Mouse (Mus musculus) forebrain, embryonic 16.5 days (tissue): ENCODE measurements at regions not wholly inside any gene's neighbourhood (a gene's known extent, or its start where the extent isn't known, plus 50 kb on each side); places are given as distances from the start of the nearest gene placed in this dataset.
"Not testable (repeated sequence)": the region's sequence is repeated elsewhere in the genome, so short reads cannot be mapped to it uniquely, and the experiment has no call there.

Experiments
- ATAC-seq: fragments of 200-750 bp; cut with Nextera tagmentation; 2 replicates; pipeline ENCODE4 v1.8.0; 2017; ENCODE audit warnings: mild to moderate bottlenecking, moderate library complexity
- H3K27ac ChIP-seq: fragments of 300-500 bp; sonication (generic); 2 replicates; pipeline ENCODE4 v1.5.1; 2014; ENCODE audit warnings: low read length, control low read depth
- H3K27me3 ChIP-seq: fragments of 300-500 bp; sonication (generic); replicated peaks from 2 replicates; pipeline ENCODE4 v1.6.1; 2014; ENCODE audit warnings: low read length; ENCODE audit not compliant: control insufficient read depth, insufficient read depth
- H3K36me3 ChIP-seq: fragments of 300-500 bp; sonication (generic); 2 replicates; pipeline ENCODE4 v1.6.1; 2014; ENCODE audit not compliant: control insufficient read depth, insufficient read depth
- H3K4me1 ChIP-seq: fragments of 300-500 bp; sonication (generic); replicated peaks from 2 replicates; pipeline ENCODE4 v1.6.1; 2014; ENCODE audit warnings: low read length; ENCODE audit not compliant: control insufficient read depth, insufficient read depth
- H3K4me2 ChIP-seq: fragments of 300-500 bp; sonication (generic); 2 replicates; pipeline ENCODE4 v1.6.1; 2014; ENCODE audit warnings: mild to moderate bottlenecking, low read length, control low read depth
- H3K4me3 ChIP-seq: fragments of 300-500 bp; sonication (generic); replicated peaks from 2 replicates; pipeline ENCODE4 v1.5.1; 2014; ENCODE audit warnings: mild to moderate bottlenecking, low read length, control low read depth
- H3K9ac ChIP-seq: fragments of 300-500 bp; sonication (generic); replicated peaks from 2 replicates; pipeline ENCODE4 v1.6.1; 2014; ENCODE audit warnings: low read depth, low read length, control low read depth
- H3K9me3 ChIP-seq: fragments of 300-500 bp; sonication (generic); 2 replicates; pipeline ENCODE4 v1.6.1; 2016; ENCODE audit warnings: low read length; ENCODE audit not compliant: control insufficient read depth
- WGBS: fragments of 180-500 bp; shearing (Covaris S2); extraction: QIAGEN DNeasy Blood & Tissue Kit; methylation state at CpG from one replicate; pipeline ENCODE4 v1.1.7; 2014; 5-methylcytosine and 5-hydroxymethylcytosine counted together

- Histone ChIP-seq H3K9ac (no peak overlapping the region), H3K4me1 (no peaks in the 10 kb centered on the region), H3K36me3 (no peaks in the 10 kb centered on the region), H3K4me2 (no peak overlapping the region), H3K27me3 (no peaks in the 10 kb centered on the region), H3K27ac (no peak overlapping the region), H3K9me3 (no peaks in the 10 kb centered on the region), H3K4me3 (no peak overlapping the region)
- WGBS, result 11% methylated on average over 2 of the region's 2 CpGs
- no peak for ATAC-seq
Measured at GRCm38 (mm10) chr14:90488301-90488700, 2017.1 kb upstream of the Pcdh20 start.

- Histone ChIP-seq H3K9me3 (no peaks in the 10 kb centered on the region), H3K27ac (no peak overlapping the region), H3K9ac (no peak overlapping the region), H3K4me3 (no peak overlapping the region), H3K4me2 (no peak overlapping the region), H3K27me3 (no peaks in the 10 kb centered on the region), H3K4me1 (no peaks in the 10 kb centered on the region), H3K36me3 (no peaks in the 10 kb centered on the region)
- 86% methylated on average over 2 of the region's 2 CpGs for WGBS
- no peak for ATAC-seq
Measured at GRCm38 (mm10) chr14:90447971-90448370, 1976.8 kb upstream of the Pcdh20 start.

GRCm38 (mm10) chr14:90432874-90433543 is 1961.8 kb upstream of the Pcdh20 start:
- H3K27me3 ChIP-seq, result no peaks in the 10 kb centered on the region
- H3K4me1 ChIP-seq, result 0 out of 2 replicates have a peak, but pooled peaks cover 4% of the 10 kb centered on the region
- H3K36me3 ChIP-seq, result no peaks in the 10 kb centered on the region
- H3K9me3 ChIP-seq, result no peaks in the 10 kb centered on the region
- no peak overlapping the region for H3K27ac ChIP-seq
- no peak overlapping the region for H3K4me2 ChIP-seq
- no peak overlapping the region for H3K4me3 ChIP-seq
- 47% methylated on average over 7 of the region's 7 CpGs for WGBS
- H3K9ac ChIP-seq, result no peak overlapping the region
- peak; percentile 84 for ATAC-seq

DNA sequence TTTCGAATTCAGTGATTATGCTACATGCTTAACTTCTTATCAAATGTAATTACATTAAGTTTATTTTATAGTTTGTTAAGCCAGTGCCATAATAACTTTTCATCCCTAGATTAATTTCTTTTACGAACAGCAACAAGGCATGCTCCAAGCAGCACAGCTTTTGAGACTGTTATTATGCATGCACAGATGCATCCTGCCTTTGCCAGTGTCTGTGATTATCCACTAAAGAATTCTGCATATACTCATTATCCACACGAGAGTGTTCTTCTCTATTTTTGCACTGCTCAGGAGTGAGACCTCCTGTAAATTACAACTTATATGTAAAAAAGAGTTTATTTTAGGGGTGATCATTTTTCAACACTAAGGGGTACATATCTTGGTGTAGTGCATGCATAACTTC is 1941.5 kb upstream of the Pcdh20 start:
- Histone ChIP-seq H3K4me2 (no peak overlapping the region), H3K27me3 (no peaks in the 10 kb centered on the region), H3K4me3 (no peak overlapping the region), H3K36me3 (no peaks in the 10 kb centered on the region), H3K4me1 (no peaks in the 10 kb centered on the region), H3K9ac (no peak overlapping the region), H3K9me3 (no peaks in the 10 kb centered on the region), H3K27ac (no peak overlapping the region)
- ATAC-seq, result peak; percentile 69
- WGBS, result 55% methylated on average over 3 of the region's 3 CpGs

- Histone ChIP-seq H3K9me3 (no peaks in the 10 kb centered on the region), H3K4me3 (no peak overlapping the region), H3K27me3 (no peaks in the 10 kb centered on the region), H3K36me3 (no peaks in the 10 kb centered on the region), H3K27ac (no peak overlapping the region), H3K9ac (no peak overlapping the region), H3K4me1 (no peaks in the 10 kb centered on the region), H3K4me2 (no peak overlapping the region)
- WGBS, result 64% methylated on average over 2 of the region's 2 CpGs
- ATAC-seq, result no peak
Measured at GRCm38 (mm10) chr14:90406350-90406749, 1935.2 kb upstream of the Pcdh20 start.

DNA sequence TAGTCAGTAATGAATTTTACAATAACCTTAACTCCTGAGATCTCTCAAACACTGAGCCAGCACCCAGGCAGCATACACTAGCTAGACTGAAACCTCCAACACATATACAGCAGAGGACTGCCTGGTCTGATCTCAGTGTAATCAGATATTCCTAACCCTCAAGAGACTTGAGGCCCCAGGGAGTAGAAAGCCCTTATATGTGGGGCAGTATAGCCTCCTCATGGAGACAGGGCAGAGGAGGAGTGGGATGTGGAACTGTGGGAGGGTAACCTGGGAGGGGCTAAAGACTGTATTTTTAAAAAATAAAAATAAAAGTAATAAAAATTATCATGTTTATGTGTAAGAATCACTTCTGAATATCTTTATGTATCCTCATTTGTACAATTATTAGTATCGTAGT is 1934.3 kb upstream of the Pcdh20 start:
- WGBS, result 98% methylated on average over 1 of the region's 1 CpGs
- no peak overlapping the region for H3K9ac ChIP-seq
- ATAC-seq, result no peak
- no peaks in the 10 kb centered on the region for H3K9me3 ChIP-seq
- no peaks in the 10 kb centered on the region for H3K27me3 ChIP-seq
- no peak overlapping the region for H3K27ac ChIP-seq
- no peak overlapping the region for H3K4me3 ChIP-seq
- no peaks in the 10 kb centered on the region for H3K4me1 ChIP-seq
- no peak overlapping the region for H3K4me2 ChIP-seq
- no peaks in the 10 kb centered on the region for H3K36me3 ChIP-seq

DNA sequence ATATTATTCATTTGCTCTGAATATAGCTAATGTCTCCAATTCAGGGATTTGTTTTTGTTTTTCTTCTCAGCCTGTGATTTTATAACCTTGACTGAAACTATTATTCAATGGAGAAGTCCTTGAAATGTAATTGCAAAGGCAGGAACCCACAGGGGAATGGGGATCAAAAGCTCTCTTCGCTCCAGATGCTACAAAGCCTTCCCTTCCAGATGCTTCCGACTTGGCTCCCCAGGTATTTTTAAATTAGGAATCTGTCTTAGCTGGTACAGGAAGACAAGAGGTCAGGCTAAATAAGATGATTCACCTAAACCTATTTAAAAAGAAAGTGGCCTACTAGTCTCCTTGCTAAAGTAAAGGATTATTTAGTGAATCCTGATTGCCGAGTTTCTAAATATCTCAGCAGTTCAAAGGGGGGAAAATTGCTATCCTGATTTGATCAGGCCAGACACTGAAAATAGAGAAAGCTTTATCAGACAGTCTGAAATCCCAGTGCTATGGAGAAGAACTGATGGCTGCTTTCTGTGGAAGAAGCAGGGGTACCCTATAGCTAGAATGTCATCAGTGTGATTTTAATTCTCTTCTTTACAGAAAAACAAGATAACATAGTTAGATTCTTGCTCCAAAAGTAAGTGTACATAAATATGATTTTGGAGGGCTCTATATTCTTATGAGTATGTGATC is 1896.2 kb upstream of the Pcdh20 start:
- 59% methylated on average over 3 of the region's 3 CpGs for WGBS
- Histone ChIP-seq H3K4me2 (no peak overlapping the region), H3K4me1 (no peaks in the 10 kb centered on the region), H3K27me3 (no peaks in the 10 kb centered on the region), H3K9ac (no peak overlapping the region), H3K4me3 (no peak overlapping the region), H3K36me3 (no peaks in the 10 kb centered on the region), H3K27ac (no peak overlapping the region), H3K9me3 (no peaks in the 10 kb centered on the region)
- ATAC-seq, result no peak

DNA sequence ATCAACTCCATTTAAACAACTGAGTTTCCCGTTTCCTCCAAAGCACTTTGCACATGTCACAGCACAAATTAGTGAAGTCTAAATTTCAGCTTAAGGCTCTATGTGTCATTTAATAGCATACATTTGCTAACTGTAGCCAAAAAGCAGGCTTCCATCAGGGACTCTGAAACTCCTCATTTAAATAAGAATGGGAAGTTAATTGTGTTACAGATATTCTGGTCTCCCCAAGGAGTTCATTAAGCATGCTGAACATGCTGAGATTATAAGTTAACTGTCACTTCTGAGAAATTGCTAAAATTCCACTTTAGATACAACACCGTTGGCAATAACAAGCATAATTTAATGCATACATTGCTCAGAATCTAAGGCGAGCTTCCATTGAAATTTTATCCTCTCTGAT is 1863.3 kb upstream of the Pcdh20 start:
- Histone ChIP-seq H3K4me2 (no peak overlapping the region), H3K4me1 (no peaks in the 10 kb centered on the region), H3K27me3 (no peaks in the 10 kb centered on the region), H3K9me3 (no peaks in the 10 kb centered on the region), H3K9ac (no peak overlapping the region), H3K4me3 (no peak overlapping the region), H3K27ac (no peak overlapping the region), H3K36me3 (no peaks in the 10 kb centered on the region)
- peak; percentile 82 for ATAC-seq
- 19% methylated on average over 3 of the region's 3 CpGs for WGBS

DNA sequence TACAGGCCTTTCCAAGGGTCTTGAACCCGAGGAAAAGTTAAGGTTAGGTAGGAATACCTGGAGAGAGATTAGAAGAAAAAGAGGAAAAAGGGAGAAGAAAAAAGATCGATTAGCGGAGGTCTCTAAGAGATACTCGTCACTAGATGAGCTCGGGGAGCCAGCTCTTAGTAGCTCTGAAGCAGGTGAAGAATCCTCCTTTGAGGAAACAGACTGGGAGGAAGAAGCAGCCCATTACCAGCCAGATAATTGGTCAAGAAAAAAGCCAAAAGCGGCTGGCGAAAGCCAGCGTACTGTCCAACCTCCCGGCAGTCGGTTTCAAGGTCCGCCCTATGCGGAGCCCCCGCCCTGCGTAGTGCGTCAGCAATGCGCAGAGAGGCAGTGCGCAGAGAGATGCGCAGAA is 1824.3 kb upstream of the Pcdh20 start:
- H3K27me3 ChIP-seq, H3K9ac ChIP-seq, H3K36me3 ChIP-seq, H3K4me3 ChIP-seq, H3K27ac ChIP-seq, H3K9me3 ChIP-seq, H3K4me2 ChIP-seq, ATAC-seq, H3K4me1 ChIP-seq: not testable (repeated sequence)
- 95% methylated on average over 10 of the region's 18 CpGs for WGBS
